Mouse (Mus musculus) thymus, adult 18-20 months (tissue): Measurements from ENCODE around the gene Ptprd.

ENCODE experiments used
- DNase-seq, 2 experiments: peaks; one replicate each; pipeline ENCODE4 v3.0.0; 2022; ENCODE audit warnings: mixed read lengths in 2 of 2

The Ptprd gene

GRCm38 (mm10) chr4:76286016-76286415 is 1925.7 kb downstream of the Ptprd start:
- no peak for DNase-seq

- no peak for DNase-seq
Observed at GRCm38 (mm10) chr4:76282886-76283285, 1928.9 kb downstream of the Ptprd start.

DNA sequence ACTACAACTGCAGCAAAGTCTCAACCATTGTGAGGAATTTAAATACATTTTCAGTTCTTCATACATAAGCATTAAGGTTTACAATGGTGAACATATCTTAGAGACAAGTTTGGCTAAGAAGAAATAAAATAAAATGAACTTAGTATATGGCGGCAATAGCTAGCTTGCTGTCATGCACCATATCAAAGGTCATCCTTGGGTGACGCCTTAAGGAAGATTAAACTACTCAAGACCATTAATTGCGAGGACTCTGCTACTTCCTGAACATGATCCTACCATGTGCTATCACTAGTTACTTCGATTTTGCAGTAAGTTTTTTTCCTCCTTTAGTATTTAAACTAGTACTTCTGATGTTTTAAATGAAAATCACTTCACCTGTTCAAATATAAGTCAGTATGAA is 1949.0 kb downstream of the Ptprd start:
- no peak for DNase-seq

DNA sequence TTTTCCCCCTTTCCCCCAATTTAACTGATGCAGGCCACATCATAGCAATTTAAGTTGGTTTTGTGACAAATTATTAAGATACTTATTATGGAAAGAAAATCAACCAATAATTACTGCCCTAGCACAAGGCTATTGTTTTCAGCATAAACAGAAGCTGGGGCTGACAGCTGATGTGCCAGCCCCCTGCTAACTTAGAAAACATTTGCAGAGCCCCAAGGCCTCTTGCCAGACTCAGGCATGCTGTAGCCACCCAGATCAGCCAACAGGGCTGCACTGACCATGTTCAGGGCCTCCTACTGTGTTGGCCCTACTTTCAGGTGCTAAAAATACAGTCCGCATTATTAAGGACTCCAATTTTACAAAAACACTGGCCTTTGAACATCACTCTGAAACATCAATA is 1951.1 kb downstream of the Ptprd start:
- DNase-seq = no peak

DNA sequence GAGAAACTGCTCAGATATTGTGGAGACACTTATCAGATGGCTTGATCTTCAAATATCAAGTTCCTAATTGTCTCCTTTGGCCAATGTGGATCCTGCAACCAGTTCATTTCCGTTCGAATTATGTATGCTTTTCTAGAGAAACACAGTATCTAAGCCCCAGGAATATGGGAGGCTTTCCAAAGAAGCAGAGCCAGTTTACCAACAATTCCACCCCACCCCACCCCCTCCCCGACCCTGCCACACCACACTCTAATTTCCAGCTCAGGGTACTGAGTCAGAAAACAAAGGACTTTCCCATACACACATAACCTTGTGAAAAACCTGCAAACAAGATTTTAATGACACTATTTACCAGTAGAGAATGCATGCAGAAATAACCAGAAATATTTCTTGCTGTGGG is 1951.5 kb downstream of the Ptprd start:
- DNase-seq = no peak

DNA sequence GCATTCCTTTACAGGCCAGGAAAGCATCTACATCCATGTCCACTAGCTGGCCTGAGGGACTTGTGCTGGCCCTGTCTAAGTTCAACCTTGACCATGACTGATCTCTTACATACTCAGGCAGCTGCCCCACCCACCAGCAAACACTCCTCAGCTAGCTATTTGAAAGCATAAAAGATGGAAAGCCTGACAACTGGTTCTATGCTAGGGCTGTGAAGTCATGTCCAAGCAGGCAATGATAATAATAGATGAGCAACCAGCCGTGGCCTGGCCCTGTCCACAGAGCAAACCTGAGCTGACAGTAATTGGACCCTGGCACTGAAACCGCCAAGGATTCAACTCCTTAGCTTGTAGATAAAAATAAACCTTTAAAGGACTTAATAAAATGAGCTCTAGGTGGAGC is 1952.1 kb downstream of the Ptprd start:
- no peak for DNase-seq

- DNase-seq = no peak
Observed at GRCm38 (mm10) chr4:76244371-76244770, 1967.4 kb downstream of the Ptprd start.

GRCm38 (mm10) chr4:76241542-76241941 is 1970.2 kb downstream of the Ptprd start:
- DNase-seq = no peak

- DNase-seq = no peak
Observed at GRCm38 (mm10) chr4:76241140-76241539, 1970.6 kb downstream of the Ptprd start.

GRCm38 (mm10) chr4:76239063-76239462 is 1972.7 kb downstream of the Ptprd start:
- DNase-seq = no peak

DNA sequence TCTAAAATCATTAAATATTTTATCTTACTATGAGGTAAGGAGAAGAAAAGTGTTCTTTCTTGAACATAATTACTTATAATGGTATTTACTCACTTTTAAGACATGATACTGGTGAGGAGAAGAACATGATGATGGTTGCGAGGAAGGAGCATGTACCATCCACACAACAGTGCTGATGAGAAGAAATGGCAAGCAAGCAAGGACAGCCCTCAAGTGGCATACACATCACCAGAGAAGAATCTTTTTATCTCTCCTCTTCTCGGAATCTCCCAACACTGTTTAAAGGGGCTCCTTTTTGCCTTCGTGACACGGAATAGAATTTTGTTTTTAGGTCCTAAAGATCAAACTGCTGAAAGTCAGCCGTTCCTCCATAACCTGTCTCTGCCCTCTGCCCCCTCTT is 1973.2 kb downstream of the Ptprd start:
- no peak for DNase-seq

DNA sequence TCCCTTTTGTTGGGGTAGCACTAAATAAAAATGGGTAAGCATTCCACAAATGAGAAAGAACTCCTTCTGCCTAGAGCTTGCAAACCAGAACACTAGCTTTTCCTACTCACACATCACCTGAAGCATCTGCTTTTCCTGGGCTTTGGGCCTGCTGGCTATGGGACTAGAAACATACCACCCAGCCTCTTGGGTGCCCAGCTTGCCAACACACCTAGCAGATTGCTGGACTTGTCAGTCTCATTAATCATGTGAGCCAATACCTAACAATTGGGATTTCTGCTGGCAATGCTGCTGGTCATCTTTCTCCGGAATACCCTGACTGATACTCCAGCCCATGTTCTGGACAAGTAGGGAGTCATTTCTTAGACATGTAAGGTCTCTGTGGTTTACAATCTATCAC is 1973.9 kb downstream of the Ptprd start:
- DNase-seq = no peak

DNA sequence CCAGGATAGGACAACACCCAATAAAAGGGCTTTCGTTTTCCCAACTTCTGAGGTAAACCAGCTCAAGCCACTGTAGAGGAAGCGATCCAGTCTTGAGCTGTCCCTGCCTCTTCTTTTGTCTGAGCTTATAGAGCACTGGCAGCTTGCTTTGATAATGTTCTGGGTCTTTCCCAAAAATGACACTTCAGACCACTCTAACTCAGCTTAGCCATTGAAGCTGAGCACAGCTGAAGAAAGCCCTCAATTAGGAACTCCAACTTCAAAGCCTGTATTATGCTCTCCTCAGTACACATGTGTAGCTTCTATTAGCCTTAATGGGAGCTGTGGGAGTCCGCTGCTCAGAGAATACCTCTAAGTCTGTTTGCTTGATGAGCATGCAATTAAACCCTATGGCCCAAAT is 1988.0 kb downstream of the Ptprd start:
- DNase-seq = no peak

DNA sequence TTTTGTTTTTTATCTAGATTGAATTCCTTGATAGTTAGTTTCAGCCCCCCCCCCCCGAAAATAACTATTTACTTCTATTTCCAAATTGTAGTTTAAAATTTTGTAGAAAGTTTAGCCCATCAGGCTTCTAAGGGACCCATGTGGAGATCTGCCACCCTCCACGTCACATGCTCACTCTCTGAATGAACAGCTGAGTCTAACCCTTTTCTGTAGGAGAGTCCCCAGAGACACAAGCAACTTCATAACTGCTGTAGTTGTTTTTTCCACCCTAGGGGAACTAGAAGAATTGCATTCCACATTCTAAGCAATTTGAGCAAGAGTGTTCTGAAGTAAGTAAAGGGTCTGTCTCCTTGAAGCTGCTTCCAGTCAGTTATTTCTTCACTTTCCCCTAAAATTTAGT is 1989.2 kb downstream of the Ptprd start:
- DNase-seq = no peak

- no peak for DNase-seq
Observed at GRCm38 (mm10) chr4:76218065-76218464, 1993.7 kb downstream of the Ptprd start.

DNA sequence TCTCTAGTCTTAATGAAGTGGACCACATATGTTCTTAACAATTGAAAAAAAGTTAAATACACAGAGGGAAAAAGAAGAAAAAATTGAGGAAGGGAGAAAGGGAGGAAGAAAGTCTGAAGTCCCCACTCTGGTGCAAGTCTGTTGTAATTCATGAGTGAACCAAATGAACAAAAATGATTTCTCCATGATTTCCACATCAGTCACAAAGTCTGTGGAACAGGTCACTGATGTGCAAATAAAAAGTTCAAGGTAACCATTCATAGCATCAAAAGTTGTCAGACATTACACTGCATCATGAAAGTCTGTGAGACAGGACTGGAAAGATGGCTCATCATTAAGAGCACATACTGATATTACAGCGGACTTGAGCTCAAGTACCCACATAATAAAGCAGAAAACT is 1996.6 kb downstream of the Ptprd start:
- no peak for DNase-seq

DNA sequence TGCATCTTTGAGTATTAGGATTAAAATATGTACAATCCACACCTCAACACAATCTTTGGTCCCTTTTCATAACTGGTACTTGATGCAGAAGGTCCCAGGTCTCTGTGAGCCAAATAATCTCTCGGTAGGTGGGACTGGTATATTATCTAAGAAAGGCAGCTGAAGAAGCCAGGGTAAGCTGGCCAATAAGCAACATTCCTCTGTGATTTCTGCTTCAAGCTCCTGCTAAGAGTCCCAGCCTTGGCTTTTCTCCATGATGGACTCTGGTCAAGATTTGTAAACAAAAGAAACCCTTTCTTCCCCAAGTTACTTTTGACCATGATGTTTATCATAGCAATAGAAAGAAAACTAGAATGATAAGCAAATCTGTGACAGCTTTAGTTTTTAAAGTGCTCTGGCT is 2012.4 kb downstream of the Ptprd start:
- no peak for DNase-seq

DNA sequence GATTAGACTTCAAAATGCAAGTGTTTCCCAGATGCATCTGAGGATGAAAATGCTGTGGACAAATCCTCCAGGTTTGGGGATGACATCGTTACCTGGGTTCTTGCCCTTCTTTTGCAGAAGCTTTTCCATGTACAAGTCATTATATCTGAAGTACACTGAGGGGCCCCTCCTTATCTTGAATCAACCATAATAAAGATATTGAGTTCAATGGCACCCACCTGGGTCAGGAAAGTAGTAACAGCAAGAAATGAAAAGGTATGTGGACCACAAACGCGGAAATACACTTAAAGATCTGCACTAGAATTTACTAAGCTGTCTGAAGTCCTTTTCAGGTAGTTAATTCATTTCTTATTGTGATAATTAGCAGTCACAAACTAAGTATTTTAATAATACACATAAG is 2017.0 kb downstream of the Ptprd start:
- no peak for DNase-seq

DNA sequence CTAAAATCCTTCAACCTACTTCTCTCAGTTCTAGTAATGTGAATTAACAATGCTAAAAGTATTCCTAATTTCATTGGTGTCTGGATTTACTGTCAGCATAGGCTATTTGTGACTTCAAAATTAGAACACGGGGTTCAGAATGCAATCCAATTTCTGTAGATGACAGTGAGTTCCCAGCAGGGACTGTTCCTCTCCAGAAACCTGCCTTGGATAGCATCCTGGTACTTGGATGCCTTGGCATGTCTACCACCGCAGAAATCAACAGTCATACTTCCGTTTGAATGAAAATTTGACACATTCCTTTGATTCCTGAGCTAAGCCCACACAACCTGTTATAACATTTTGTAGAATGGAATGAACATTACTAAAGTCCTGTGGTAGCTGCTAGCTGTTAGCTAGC is 2018.3 kb downstream of the Ptprd start:
- no peak for DNase-seq

GRCm38 (mm10) chr4:76192031-76192430 is 2019.7 kb downstream of the Ptprd start:
- DNase-seq = no peak

GRCm38 (mm10) chr4:76190788-76191187 is 2021.0 kb downstream of the Ptprd start:
- no peak for DNase-seq

DNA sequence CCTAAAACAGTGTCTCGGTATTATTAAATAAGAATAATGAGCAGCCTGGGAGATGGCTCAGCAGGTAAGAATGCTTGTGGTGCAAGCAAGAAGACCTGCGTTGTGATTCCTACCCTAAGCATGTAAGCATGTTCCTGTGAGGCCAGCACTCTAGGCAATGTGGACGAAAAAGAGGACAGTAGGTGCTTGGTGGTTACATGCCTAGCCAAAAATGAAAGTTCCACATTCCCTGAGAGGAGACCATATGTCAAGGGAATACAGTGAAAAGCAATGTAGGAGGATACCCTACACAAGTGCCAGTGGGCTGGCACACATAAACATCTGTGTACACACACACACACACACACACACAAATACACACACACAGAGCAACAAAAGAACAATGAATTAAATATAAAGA is 2028.7 kb downstream of the Ptprd start:
- no peak for DNase-seq

DNA sequence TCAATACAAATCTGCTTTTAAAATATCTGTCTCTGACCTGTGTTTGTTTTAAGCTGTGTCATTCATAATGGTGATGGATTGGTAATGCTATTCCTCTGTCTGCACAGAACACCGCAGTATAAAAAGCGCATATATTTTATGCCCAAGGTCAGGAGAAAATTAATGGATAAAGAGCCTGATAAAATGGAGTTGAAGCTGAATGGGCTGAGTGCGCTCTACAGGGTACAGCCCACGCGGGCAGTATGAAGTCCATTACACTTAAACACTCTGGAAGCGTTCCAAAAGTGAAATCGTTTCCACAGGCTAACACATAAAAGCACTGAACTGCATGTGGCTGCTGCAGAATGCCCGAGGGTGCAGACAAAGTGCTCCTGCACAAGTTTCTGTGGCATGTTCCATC is 2032.3 kb downstream of the Ptprd start:
- no peak for DNase-seq

- no peak for DNase-seq
Observed at GRCm38 (mm10) chr4:76175086-76175485, 2036.7 kb downstream of the Ptprd start.

DNA sequence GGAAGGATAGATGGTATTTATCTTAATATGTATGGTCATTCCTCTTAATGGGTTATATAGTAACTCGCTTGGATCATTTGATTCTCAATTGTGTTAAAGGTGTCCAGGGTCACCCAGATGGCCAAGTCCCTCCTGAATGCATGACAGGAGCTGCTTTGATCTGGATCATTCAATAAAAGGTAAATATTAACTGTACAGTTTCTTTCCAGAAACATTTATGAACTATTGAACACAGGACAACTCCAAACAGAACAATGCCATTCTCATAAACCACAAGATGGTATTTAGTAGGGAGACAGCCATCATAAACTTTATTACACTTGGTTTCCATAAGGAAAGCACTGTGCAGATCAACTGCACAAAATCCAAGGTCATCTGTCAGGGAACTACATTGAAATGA is 2056.0 kb downstream of the Ptprd start:
- DNase-seq = no peak

DNA sequence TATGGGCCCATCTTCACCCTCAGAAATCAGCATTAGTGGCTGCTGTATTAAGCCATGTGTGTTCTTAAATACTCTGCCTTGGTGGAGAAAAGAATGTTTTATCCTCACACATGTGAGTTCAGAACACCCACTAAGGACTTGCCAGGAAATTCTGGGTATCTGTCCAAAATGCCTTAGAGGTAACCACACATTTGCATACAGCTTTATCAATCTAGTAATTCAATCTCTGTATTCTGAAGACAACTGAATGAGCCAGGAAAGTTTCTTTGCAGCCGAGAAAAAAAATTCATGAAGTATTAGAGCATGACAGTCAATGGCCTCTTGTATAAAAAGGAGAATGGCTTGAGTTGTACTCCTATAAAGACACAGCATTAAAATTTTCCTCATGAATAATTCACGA is 2057.6 kb downstream of the Ptprd start:
- no peak for DNase-seq
